Mouse (Mus musculus) right cerebral cortex, adult 18-20 months (tissue): ENCODE measurements around the gene Ttc9b.

Source experiments
- DNase-seq: peaks from one replicate; pipeline ENCODE4 v3.0.0; 2022; ENCODE audit warnings: mixed read lengths

The Ttc9b gene

GRCm38 (mm10) chr7:27688246-27688788 is 34.6 kb downstream of the Ttc9b start:
- DNase-seq: no peak

GRCm38 (mm10) chr7:27688815-27689612 is 35.3 kb downstream of the Ttc9b start, which contains the start of gene Zfp607b:
TSS of gene Zfp607b (plus strand) at chr7:27689340.
- DNase-seq: peak; percentile 97

GRCm38 (mm10) chr7:27691076-27691475 is 37.4 kb downstream of the Ttc9b start:
- no peak for DNase-seq

DNA sequence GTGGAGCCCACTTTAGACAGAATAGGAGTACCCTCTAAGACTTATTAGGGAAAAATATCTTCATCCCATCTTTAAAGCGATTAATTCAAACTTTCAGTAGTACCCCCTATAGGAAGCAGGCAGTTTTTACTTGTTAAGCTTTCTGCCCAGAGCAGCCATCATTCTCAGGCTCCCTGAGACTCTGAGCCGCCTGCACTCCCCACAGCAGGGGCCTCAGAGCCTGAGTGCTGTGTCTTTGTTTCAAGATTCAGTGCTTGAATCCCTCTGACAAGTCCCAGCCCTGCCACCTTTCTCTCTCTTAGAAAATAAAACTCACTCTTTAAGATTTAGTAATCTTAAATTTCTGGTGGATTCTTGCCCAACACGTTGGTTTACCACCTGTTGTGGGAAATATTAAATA is 43.0 kb downstream of the Ttc9b start:
- DNase-seq: no peak
